Mouse (Mus musculus) WW6 (cell line): ENCODE data around the gene Zer1.

Experiments
- DNase-seq: peaks from one replicate; pipeline ENCODE4 v3.0.0-alpha.2; 2013; ENCODE audit warnings: low read depth, low spot score

Zer1 gene

GRCm38 (mm10) chr2:30128789-30129188 is 4.4 kb upstream of the Zer1 start:
- no peak for DNase-seq

GRCm38 (mm10) chr2:30123729-30124471 is 485 bp downstream of the Zer1 start:
- no peak for DNase-seq

- no peak for DNase-seq
These were observed 1.6 kb downstream of the Zer1 start for GRCm38 (mm10) chr2:30122766-30123165.

- no peak for DNase-seq
These were observed 4.1 kb downstream of the Zer1 start for GRCm38 (mm10) chr2:30120269-30120668.

- DNase-seq, result no peak
These were observed 4.7 kb downstream of the Zer1 start for GRCm38 (mm10) chr2:30119641-30120051.

- no peak for DNase-seq
These were observed 11.8 kb downstream of the Zer1 start for GRCm38 (mm10) chr2:30112564-30112963.

GRCm38 (mm10) chr2:30111500-30111899 is 12.9 kb downstream of the Zer1 start:
- no peak for DNase-seq

- no peak for DNase-seq
These were observed 16.1 kb downstream of the Zer1 start for GRCm38 (mm10) chr2:30108260-30108659.

- no peak for DNase-seq
These were observed 16.7 kb downstream of the Zer1 start for GRCm38 (mm10) chr2:30107646-30108045.

- DNase-seq, result no peak
These were observed 18.0 kb downstream of the Zer1 start for GRCm38 (mm10) chr2:30106364-30106763.

GRCm38 (mm10) chr2:30100214-30100613 is 24.2 kb downstream of the Zer1 start:
- DNase-seq, result no peak

GRCm38 (mm10) chr2:30095882-30096527 is 28.4 kb downstream of the Zer1 start:
- DNase-seq, result no peak

GRCm38 (mm10) chr2:30094208-30094588 is 30.2 kb downstream of the Zer1 start:
- no peak for DNase-seq

GRCm38 (mm10) chr2:30093471-30094207 is 30.7 kb downstream of the Zer1 start, which contains the start of gene Zdhhc12:
Gene Zdhhc12 (minus strand): TSS chr2:30093648.
- DNase-seq, result peak; percentile 98

GRCm38 (mm10) chr2:30092280-30092918 is 32.0 kb downstream of the Zer1 start:
- no peak for DNase-seq

- no peak for DNase-seq
These were observed 32.9 kb downstream of the Zer1 start for GRCm38 (mm10) chr2:30091521-30091920.

- DNase-seq, result no peak
These were observed 37.1 kb downstream of the Zer1 start for GRCm38 (mm10) chr2:30087310-30087709.

- DNase-seq, result no peak
These were observed 39.8 kb downstream of the Zer1 start for GRCm38 (mm10) chr2:30084632-30085031.

- DNase-seq, result no peak
These were observed 40.3 kb downstream of the Zer1 start for GRCm38 (mm10) chr2:30084113-30084512.

GRCm38 (mm10) chr2:30080181-30080800 is 44.1 kb downstream of the Zer1 start:
- no peak for DNase-seq

- DNase-seq, result no peak
These were observed 45.6 kb downstream of the Zer1 start for GRCm38 (mm10) chr2:30078760-30079159.

- DNase-seq, result no peak
These were observed 46.1 kb downstream of the Zer1 start for GRCm38 (mm10) chr2:30078349-30078712.
